Mouse (Mus musculus): Measurements from ENCODE around the gene Medag.

DNA sequence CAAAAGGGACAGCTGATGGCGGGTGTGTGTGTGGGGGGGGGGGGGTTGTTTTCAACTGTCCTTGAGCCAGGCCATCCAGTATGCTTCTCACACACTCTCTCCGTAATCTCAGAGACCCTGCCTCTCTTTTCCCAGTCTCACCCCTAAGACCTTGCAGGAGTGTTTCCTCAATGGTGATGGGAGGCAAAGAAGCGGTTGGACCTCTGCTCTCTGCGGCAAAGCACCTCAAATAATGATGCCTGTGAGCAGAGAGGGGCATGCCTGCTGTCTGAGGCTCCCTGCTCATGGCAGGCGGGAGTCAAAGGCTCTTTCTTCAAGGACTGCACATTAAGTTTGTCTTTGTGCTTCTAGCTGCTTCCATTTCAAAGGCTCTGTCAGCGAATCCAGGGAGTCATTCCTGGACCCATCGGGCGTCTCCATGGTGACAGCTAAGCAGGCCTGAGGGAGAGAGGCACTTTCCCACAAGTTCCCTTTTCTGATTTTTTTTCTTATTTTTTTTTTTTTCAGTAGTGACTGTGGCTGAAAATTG is 31.1 kb upstream of the Medag start:
- no peak for TF ChIP-seq CTCF (IDR thresholded peaks at IDR 0.05; ENCODE audit: low read depth)
- no peak for TF ChIP-seq EP300 (optimal IDR thresholded peaks at IDR 0.05)

Data from stomach, postnatal 0 days (tissue).